Mouse (Mus musculus) brain, embryonic 14.5 days (tissue): ENCODE results near the gene Mrs2.

Experiments used
- CTCF ChIP-seq: fragments of 200-500 bp; IDR thresholded peaks from 2 replicates; pipeline ENCODE4 v1.5.1; 2012; ENCODE audit warnings: inconsistent platforms, mild to moderate bottlenecking, moderate library complexity, borderline replicate concordance; ENCODE audit not compliant: insufficient read depth, insufficient read length; ENCODE audit errors: extremely low read depth
- POLR2A ChIP-seq: fragments of 200-500 bp; IDR thresholded peaks from 2 replicates; pipeline ENCODE4 v1.6.1; 2012; ENCODE audit warnings: mild to moderate bottlenecking, inconsistent platforms, borderline replicate concordance; ENCODE audit not compliant: poor library complexity, insufficient read depth, insufficient read length, severe bottlenecking; ENCODE audit errors: extremely low read depth

GRCm38 (mm10) chr13:25023129-25023528, 3.0 kb upstream of the Mrs2 start:
- TF ChIP-seq CTCF: no peak
- no peak for TF ChIP-seq POLR2A
